Mouse (Mus musculus): ENCODE data around the gene Slco2a1.

Gene Slco2a1

DNA sequence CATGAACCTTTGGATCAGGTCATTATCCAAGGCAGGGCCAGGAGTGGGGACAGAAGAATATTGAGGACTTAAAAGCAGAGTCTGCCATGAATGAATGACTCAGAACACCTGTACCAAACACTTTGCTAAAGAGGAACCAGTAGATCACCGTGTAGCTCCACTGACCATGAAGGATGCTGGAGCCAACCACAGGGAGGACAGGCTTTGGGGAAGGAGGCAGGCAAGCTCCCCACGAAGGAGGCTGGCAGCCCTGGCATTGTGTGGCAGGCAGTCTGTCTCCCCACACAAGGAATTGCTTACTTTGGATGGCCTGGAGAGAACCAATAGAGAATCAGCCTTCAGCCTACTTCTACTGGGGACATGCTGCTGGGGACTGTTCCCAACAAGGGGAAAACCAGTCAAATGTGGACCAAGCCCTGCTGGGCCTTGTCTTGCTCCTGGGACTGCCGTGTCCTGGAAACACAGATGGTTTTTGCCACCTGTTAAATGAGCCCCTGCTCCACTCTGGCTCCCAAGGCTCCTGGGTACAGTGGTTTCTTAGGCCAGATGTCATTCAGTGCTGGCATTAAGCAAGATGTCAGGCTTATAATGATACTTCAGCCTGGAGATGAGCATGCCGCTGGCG, 130.3 kb downstream of the Slco2a1 start:
- DNase-seq (ENCODE audit: low spot score), result no peak

DNA sequence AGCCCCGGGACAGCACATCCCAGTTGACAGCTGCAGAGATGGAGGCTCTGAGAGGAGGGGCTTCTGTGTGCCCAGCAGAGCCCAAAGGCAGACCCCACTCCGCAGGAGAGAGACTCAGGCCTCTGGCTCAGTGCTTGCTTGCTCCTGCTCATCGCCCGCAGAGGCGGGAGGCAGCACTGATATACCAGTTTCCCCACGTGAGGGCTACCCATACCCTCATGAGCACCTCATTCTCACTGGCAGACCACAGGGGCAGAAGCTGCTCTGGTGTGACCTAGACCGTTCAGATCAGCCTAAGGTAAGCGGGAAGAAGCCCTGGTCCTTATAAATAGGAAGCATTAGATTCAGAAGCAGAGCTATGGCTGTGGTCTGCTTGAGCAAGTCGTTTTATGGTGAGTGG, 131.3 kb downstream of the Slco2a1 start:
- no peak for DNase-seq (ENCODE audit: low spot score)

DNA sequence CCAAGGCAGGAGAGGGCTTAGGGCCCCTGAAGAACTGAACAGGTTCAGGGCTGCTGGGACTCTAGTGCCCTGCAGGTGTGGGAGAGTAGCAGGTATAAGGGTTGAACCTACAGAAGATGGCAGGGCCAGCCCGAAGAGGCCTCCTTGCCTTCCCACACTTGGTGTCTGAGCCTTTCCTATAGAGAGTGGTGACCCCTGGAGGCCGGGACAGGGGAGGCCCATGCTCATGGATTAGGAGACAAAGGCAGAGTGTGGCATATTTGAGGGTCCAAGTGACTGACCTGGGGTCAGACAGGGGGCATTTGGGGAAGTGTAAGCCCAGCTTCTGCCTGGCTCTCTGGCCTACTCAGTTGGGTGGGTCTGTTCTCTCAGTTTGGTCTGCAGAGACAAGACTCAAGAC, 131.7 kb downstream of the Slco2a1 start:
- no peak for DNase-seq (ENCODE audit: low spot score)

DNA sequence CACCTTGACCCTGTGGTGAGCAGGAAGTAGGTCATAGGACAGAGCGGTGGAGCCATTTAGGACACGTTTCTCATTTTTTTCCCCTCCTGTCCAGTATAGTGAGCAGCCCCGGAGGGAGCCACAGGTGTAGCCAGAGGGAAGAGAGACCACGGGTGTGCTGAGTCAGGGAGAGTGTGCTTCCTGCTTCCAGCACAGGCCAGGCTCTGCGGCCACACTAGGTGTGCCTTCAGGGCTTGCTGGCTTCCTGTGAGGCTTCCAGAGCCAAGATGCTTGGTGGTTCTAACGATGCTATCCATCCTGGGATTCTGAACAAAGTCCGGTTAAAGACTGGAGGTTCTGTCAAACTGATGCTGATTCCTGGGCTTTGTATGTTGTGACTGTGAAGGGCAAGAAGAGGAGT, 133.0 kb downstream of the Slco2a1 start:
- no peak for DNase-seq (ENCODE audit: low spot score)

DNA sequence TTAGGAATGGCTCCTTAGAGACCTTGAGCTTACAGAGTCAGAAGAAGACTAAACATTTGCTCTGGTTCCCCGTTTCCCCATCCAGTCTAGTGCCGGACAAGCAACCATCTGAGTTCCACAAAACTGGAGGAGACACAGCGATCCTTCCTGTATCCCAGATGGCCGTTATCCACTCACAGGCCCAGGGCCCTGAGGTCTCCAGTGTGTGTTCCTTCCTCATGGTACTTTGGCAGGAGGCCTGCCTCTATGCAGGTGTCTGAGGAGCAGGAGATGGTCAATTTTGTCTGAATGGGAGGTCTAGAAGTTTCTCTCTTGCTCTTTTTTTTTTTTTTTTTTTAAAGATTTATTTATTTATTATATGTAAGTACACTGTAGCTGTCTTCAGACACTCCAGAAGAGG, 136.2 kb downstream of the Slco2a1 start:
- DNase-seq (ENCODE audit: low spot score), result no peak

DNA sequence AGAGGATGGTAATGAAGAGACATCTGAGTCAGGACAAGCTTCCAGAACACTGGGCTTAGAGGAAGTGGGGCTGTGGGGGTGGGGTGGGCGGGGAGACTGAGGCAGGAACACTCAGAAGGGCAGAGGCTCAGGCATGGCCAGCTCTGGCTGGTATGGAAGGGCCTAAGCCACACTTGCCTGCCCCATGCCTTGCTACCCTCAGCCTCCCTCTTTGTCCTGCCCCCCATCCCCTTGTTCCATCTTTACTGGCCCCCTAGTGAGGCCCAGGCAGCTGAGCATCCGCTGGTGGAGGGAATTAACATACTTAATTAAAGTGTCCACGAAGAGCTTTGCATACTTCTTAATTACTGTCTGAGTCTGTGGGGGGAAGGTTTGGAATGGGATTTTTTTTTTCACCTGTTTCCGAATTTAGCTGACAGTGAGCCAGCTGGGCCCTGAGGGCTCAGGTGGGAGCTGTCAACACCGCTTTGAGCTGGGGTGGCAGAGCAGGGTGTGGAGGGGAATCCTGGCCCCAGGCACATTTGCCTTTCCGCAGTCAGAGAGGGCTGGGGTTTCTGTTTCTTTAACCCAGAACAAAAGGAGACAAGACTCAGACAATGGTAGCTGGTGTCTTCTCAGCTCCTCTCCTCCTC, 145.1 kb downstream of the Slco2a1 start:
- no peak for DNase-seq (ENCODE audit: low spot score)

DNA sequence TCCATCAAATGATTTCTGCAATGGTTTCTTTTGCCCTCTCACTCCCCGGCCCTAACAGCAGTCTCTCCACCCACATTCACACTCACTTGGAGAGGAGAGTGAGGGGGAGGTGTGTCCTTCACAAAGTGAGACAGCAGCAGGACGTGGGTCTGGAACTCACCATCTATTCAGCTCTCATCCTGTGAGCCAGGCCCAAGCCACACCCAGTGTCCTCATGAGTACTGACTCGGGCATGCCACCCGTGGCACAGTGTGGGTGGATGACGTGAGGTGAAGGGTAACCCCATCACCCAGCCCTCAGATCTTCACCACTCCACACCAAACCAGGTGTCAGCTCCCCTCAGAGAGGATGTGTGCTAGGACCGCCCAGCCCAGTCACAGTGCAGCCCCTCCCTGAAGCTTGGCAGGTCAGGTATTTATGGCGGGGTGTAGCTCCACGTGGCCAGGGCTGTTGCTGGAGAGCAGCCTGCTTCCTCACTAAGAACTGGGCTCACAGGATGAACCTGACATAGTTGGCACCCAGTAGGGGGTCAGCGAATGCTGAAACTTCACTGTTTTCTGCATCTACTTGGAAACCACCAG, 146.0 kb downstream of the Slco2a1 start:
- DNase-seq (ENCODE audit: low spot score), result peak; percentile 22

DNA sequence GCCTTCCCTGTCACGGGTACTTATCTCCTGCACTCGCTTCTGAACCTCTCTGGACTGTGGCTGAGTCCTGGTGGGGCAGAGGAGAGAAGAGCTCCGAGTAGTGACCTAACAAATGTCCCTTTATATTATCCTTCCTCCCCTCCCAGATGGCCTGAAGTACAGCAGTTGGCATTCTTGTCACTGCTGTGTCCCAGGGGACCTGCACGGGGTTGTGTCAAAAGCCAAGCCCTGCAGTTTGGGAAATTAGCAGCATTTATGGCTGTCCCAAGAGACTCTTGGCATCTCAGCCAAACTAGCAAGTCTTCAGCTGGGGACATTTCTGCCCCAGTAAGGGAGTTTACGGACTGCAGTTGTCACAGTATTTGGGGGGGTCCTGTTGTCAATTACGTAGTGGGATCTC, 151.0 kb downstream of the Slco2a1 start:
- no peak for DNase-seq (ENCODE audit: low spot score)

DNA sequence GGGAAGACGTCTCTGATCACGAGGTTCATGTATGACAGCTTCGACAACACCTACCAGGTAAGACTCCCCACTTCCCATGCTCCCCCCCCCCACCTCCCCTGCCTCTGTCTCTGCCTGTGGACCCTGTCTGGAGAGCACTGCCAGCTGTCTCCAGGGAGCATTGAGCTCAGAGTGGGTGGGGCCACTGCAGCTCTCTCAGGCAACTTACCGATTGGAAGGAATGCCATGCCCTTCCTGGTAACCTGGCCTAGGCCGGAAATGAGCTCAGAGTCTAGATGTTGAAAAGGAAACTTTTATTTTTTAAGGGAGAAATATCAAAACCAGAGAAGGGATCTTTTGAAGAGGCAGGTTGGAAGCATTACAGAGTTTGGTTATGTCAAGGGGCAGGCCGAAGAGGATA, 151.9 kb downstream of the Slco2a1 start:
- DNase-seq (ENCODE audit: low spot score), result no peak

DNA sequence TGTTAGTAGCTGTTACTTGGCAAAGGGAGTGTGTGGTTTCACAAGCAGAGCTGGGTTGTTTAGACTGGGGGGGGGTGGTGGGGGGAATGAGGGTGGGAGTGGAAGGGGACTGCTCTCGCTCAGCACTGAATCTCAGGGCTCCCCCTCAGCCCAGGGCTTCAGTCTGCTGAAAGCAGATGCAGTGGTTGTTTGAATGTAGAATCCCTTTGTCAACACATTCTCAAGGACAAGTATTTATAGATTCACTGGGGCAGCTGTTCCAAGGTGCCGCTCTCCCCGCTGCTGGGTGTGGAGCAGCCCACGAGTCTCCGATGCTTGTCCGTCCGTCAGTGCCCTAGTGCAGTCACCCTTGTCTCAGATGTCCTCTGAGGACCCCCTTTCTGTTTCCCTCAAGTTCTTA, 152.8 kb downstream of the Slco2a1 start:
- DNase-seq (ENCODE audit: low spot score), result no peak

DNA sequence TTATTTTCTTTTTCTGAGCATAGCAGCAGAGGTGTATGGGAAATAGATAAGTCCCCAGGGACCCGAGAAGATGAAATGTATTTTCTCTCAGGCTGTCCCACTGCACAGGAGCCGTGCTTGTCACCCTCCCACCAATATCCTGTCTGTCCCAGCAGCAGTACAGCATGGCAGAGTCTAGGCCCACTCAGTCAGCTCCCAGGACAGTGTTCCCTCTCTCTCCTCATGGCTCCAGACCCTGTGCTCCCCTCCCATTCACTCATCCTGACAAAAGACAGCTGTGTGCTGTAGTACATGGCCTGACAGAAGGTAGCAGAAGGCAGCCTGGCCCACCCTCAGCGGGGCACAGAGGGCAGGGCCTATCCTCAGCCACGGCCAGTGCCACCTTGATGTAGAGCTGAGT, 155.4 kb downstream of the Slco2a1 start:
- no peak for DNase-seq (ENCODE audit: low spot score)

DNA sequence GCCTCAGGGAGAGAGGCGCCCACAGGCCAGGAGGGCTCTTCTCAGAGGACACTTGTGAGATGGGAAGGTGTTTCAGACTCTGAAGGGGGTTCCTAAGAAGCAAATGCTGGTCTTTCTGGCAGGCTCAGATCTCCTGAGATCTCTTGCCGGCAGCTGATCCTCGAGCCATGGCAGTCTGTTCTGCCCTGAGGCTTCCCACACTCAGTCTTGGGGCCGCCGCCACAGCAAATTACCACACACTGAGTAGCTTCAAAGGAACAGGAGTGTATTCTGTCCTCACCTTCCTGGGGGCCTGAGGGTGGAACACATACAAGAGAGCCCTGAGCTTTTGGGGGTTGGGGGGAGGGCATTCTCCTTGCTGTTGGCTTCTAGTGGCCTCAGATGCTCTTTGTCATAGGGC, 156.8 kb downstream of the Slco2a1 start:
- no peak for DNase-seq (ENCODE audit: low spot score)

All from T-cell, adult 2 months (primary cell).